Mouse (Mus musculus) embryonic facial prominence, embryonic 15.5 days (tissue): Measurements from ENCODE around the gene Pcbp1. TPM values are rescaled to one million over a fixed set of nuclear protein-coding genes. Genes with fewer than 3 reads are reported as not detected.
A peak's percentile ranks its signal among the peaks of the same experiment; 100 is the strongest.

Source experiments
- ATAC-seq: fragments of 200-750 bp; cut with Nextera tagmentation; 2 replicates; pipeline ENCODE4 v1.8.0; 2017; ENCODE audit warnings: low read depth, moderate TSS enrichment; ENCODE audit not compliant: insufficient number of reproducible peaks, low FRiP score, low TSS enrichment
- H3K27ac ChIP-seq: fragments of 300-500 bp; sonication (generic); replicated peaks from 2 replicates; pipeline ENCODE4 v1.5.1; 2015; ENCODE audit warnings: mild to moderate bottlenecking, inconsistent platforms
- H3K27me3 ChIP-seq: fragments of 300-500 bp; sonication (generic); 2 replicates; pipeline ENCODE4 v1.6.1; 2015; ENCODE audit warnings: inconsistent platforms
- H3K36me3 ChIP-seq: fragments of 300-500 bp; sonication (generic); 2 replicates; pipeline ENCODE4 v1.6.1; 2015; ENCODE audit warnings: mild to moderate bottlenecking, inconsistent platforms
- H3K4me1 ChIP-seq: fragments of 300-500 bp; sonication (generic); 2 replicates; pipeline ENCODE4 v1.6.1; 2015; ENCODE audit warnings: inconsistent platforms
- H3K4me2 ChIP-seq: fragments of 300-500 bp; sonication (generic); replicated peaks from 2 replicates; pipeline ENCODE4 v1.6.1; 2015; ENCODE audit warnings: mild to moderate bottlenecking, inconsistent platforms
- H3K4me3 ChIP-seq: fragments of 300-500 bp; sonication (generic); replicated peaks from 2 replicates; pipeline ENCODE4 v1.5.1; 2015; ENCODE audit warnings: mild to moderate bottlenecking, inconsistent platforms
- H3K9ac ChIP-seq: fragments of 300-500 bp; sonication (generic); 2 replicates; pipeline ENCODE4 v1.6.1; 2015; ENCODE audit warnings: inconsistent platforms
- H3K9me3 ChIP-seq: fragments of 300-500 bp; sonication (generic); replicated peaks from 2 replicates; pipeline ENCODE4 v1.6.1; 2016; ENCODE audit warnings: inconsistent platforms
- WGBS: fragments of 180-500 bp; shearing (Covaris S2); methylation state at CpG from one replicate; pipeline ENCODE4 v1.1.7; 2015; 5-methylcytosine and 5-hydroxymethylcytosine counted together
- polyA plus RNA-seq: library from polyadenylated mRNA; unstranded; fragments of >200 nt; fragmentation: Nextera tagmentation; extraction: Ambion mirVana; gene quantifications from 2 replicates; pipeline ENCODE4 v1.2.1, GENCODE M21; 2015

The Pcbp1 gene
- polyA plus RNA-seq, 1 experiment from 2014 or later = 497 TPM

DNA sequence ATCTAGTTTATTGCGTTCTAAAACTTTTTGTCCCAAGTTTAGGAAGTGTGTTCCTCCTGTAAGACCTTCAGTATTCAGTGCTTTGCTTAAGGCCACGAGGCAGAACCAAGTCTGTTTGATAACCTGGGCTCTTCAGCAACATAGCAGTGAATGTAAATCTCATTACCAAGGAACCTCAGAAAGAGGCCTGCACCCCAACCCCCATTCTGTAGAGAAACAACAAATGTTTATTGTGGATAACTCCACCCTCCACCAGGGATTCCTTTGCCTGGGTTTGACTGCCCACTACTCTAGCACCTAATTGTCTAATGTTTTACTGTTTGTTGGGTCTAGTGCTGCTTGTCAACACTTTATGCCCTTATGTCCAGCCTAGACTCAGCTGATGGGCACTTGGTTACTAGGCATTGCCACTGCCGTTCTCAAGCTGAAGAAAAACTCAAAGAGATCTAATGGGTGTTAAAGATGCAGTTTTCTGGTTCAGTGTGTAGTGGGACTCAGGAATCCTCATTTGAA lies 2.8 kb downstream of the Pcbp1 start:
- Histone ChIP-seq H3K9me3 (no peaks in the 10 kb centered on the region), H3K36me3 (peaks cover 14% of the 10 kb centered on the region; the same call in 1 of the 2 replicates), H3K4me3 (peak overlapping the region; percentile 86), H3K27me3 (no peaks in the 10 kb centered on the region), H3K4me1 (peaks cover 19% of the 10 kb centered on the region), H3K9ac (peak overlapping the region; percentile 79; the same call in 1 of the 2 replicates), H3K4me2 (peak overlapping the region; percentile 64), H3K27ac (peak overlapping the region; percentile 83)
- ATAC-seq = no peak
- WGBS = 32% methylated on average over 3 of the region's 3 CpGs

DNA sequence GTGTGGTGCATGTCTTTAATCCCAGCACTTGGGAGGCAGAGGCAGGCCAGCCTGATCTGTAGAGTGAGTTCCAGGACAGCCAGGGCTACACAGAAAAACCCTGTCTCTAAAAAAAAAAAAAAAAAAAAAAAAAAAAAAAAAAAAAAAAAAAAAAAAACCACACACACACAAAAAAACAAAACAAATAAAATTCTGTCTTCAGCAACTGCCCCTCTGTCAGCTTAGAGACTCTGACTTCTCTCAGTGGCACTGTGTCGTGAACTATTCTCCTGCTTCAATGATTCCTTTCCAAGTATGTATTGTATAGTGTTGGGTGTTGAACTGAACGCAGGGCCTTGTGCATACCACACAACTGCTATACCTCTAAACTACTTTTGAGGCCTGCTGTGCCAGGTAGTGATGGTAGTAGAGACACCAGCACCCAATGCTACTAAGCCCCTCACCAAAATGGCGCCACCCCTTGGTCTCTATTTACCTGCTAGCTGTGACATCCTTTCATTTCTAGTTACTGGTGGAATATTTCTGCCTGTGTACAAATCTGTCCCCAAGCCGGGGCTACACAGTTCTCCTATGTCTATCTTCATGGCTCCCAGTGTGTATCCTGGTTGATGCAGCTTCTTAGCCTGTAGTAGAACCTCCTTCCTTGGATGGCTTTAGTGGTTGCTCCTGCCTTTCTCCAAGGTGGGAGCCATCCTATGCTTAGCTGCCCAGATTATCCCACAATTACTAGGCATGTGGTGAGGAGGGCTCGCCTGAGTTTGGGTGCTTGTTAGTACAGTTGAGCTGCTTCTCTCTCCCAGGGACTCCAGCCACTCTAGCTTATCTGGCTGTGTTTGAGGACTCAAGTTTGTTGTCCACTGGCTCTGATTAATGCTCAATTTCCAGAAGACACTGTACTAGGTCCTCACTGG lies 3.9 kb downstream of the Pcbp1 start:
- peaks cover 14% of the 10 kb centered on the region; the same call in 1 of the 2 replicates for H3K36me3 ChIP-seq
- no peak overlapping the region for H3K9ac ChIP-seq
- 0 out of 2 replicates have a peak overlapping the region, but pooled peaks have one; percentile 64 for H3K4me2 ChIP-seq
- WGBS = 75% methylated on average over 5 of the region's 5 CpGs
- H3K27me3 ChIP-seq = no peaks in the 10 kb centered on the region
- no peak for ATAC-seq
- no peaks in the 10 kb centered on the region for H3K9me3 ChIP-seq
- H3K27ac ChIP-seq = peak overlapping the region; percentile 48; the same call in 1 of the 2 replicates
- H3K4me1 ChIP-seq = peaks cover 11% of the 10 kb centered on the region
- H3K4me3 ChIP-seq = no peak overlapping the region

DNA sequence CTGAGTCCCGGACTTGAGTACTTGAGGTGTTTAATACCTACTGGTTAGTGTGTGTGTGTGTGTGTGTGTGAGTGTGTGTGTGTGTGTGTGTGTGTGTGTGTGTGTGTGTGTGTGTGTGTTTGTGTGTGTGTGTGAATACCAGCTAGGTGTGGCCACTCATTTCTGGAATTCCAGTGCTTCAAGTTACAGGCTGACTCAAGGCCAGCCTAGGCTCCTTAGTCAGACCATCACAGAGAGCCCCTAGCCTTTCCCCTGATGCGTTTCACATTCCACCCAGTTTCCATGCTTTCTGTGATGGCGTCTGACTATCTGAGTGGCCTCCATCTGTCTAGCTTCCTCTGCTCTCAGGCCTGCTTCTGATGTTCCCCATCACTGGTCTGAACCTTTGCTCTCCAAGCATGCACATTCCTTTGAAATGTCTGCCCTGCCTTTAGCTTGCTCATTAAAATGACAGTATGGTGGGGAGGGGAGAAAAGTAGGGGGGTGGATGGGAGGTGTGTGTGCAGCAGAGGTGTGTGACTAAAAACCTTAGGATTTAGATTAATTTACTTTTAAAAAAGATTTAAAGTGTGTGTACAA lies 6.3 kb downstream of the Pcbp1 start:
- Histone ChIP-seq H3K4me3 (no peak overlapping the region), H3K9me3 (no peaks in the 10 kb centered on the region), H3K27me3 (no peaks in the 10 kb centered on the region), H3K9ac (no peak overlapping the region), H3K36me3 (peaks cover 14% of the 10 kb centered on the region; the same call in 1 of the 2 replicates), H3K4me2 (no peak overlapping the region), H3K27ac (no peak overlapping the region), H3K4me1 (peaks cover 11% of the 10 kb centered on the region)
- no peak for ATAC-seq
- WGBS = 74% methylated on average over 3 of the region's 3 CpGs

DNA sequence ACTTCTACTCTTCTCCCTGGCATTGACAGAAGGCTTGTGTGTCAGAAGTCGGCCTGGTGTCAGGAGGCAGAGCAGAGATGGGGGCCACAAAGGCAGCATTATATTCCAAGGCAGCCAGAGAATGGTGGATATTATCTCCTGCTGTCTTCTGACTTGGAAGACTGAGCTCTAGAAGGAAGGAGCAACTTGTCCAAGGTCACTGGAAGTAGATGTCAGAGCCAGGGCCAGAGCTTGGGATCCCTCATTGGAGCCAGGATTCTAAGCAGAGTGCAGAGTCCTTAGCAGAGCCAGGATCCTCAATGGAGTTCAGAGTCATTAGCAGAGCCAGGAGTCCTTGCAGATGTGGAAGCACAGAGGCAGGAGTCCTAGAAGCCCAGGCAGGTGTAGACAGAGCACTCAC lies 10.1 kb downstream of the Pcbp1 start:
- no peak for ATAC-seq
- Histone ChIP-seq H3K36me3 (0 out of 2 replicates have a peak, but pooled peaks cover 2% of the 10 kb centered on the region), H3K4me1 (no peaks in the 10 kb centered on the region), H3K27me3 (no peaks in the 10 kb centered on the region), H3K4me3 (no peak overlapping the region), H3K4me2 (no peak overlapping the region), H3K27ac (no peak overlapping the region), H3K9ac (no peak overlapping the region), H3K9me3 (no peaks in the 10 kb centered on the region)
- WGBS = 50% methylated on average over 1 of the region's 1 CpGs

DNA sequence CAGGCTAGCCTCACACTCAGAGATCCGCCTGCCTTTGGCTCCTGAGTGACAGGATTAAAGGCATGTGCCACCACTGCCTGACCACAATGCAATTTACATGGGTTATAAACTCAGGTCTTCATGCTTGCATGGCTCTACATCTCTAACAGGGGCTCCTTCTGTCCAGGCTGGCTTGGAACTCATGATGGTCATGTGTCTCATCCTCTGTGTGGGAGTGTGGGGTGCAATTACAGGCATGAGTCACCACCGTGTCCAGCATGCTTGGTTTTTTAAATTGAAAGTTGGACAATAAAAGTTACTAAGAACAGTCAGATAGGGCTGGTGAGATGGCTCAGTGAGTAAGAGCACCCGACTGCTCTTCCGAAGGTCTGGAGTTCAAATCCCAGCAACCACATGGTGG lies 12.8 kb downstream of the Pcbp1 start:
- Histone ChIP-seq H3K27me3 (no peaks in the 10 kb centered on the region), H3K9me3 (no peaks in the 10 kb centered on the region), H3K36me3 (no peaks in the 10 kb centered on the region), H3K4me1 (no peaks in the 10 kb centered on the region), H3K9ac (no peak overlapping the region), H3K27ac (no peak overlapping the region), H3K4me3 (no peak overlapping the region), H3K4me2 (no peak overlapping the region)
- no peak for ATAC-seq
- 80% methylated on average over 4 of the region's 4 CpGs for WGBS

DNA sequence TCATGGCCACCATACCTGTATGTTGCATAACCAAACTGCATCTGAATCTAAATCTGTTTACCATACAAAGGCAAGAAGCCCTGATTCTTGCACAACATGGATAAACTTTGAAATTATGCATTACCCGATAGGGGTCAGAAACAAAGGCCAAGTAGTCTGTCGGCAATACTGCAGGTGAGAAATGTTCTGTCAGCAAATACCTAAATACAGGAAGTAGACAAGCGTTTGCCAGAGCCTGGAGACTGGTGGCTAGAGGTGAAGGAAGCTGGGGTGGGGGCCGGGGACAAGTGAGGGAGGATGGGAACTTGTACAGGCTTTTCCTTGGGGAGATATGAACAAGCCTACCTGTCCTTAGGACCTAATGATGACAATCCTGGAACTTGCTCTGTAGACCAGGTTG lies 15.1 kb downstream of the Pcbp1 start:
- H3K9me3 ChIP-seq = no peaks in the 10 kb centered on the region
- H3K4me2 ChIP-seq = no peak overlapping the region
- no peak for ATAC-seq
- H3K36me3 ChIP-seq = no peaks in the 10 kb centered on the region
- H3K9ac ChIP-seq = no peak overlapping the region
- H3K27ac ChIP-seq = no peak overlapping the region
- no peaks in the 10 kb centered on the region for H3K27me3 ChIP-seq
- H3K4me3 ChIP-seq = no peak overlapping the region
- no peaks in the 10 kb centered on the region for H3K4me1 ChIP-seq
- WGBS = 76% methylated on average over 4 of the region's 4 CpGs

DNA sequence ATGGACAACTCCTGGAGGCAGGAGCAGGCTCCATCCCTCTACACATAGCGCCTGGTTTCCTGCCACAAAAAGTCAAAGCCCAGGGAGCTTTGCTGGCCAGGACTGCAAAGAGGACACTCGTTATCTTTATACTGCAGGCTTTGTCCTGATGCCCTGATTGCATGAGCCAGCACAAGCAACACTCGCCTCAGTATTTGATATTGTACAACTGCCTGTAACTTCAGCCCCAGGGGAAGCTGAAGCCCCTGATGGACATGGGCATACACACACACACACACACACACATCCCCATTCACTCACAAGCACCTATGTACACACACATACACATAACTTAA lies 16.3 kb downstream of the Pcbp1 start:
- ATAC-seq = no peak
- no peaks in the 10 kb centered on the region for H3K4me1 ChIP-seq
- no peaks in the 10 kb centered on the region for H3K27me3 ChIP-seq
- H3K36me3 ChIP-seq = no peaks in the 10 kb centered on the region
- WGBS = 50% methylated on average over 3 of the region's 3 CpGs
- no peak overlapping the region for H3K4me2 ChIP-seq
- H3K4me3 ChIP-seq = no peak overlapping the region
- no peak overlapping the region for H3K27ac ChIP-seq
- no peaks in the 10 kb centered on the region for H3K9me3 ChIP-seq
- no peak overlapping the region for H3K9ac ChIP-seq

DNA sequence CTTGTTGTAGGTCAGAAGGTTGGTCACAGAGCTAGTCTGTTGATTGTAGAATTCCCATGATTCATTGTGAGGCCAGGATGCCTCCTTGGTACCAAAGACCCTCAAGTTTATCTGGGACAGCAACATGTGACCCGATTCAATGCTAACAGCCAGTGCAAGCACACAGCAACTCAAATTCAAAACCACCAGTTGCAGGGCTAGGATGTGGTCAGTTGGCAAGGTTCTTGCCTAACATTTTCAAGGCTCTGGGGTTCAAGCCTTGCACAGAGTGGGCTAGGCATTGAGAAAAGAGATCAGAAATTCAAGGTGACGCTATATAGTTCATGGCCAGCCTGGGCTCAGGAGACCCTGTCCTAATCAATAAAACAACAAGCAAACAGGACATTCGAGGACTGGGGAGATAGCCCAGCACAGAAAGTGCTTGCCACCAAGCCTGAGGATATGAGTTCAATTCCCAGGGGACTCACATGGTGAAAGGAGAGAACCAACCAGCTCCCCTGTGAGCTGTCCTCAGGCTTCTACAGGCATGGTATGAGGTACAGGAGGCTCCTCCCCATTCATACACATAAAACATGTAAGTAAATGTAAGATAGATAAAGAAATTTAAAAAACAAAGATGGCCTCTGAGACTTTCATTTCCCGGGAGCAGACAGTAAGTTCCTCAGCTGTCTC lies 16.8 kb downstream of the Pcbp1 start:
- Histone ChIP-seq H3K27ac (no peak overlapping the region), H3K27me3 (no peaks in the 10 kb centered on the region), H3K4me1 (no peaks in the 10 kb centered on the region), H3K4me2 (no peak overlapping the region), H3K9me3 (no peaks in the 10 kb centered on the region), H3K4me3 (no peak overlapping the region), H3K9ac (no peak overlapping the region), H3K36me3 (no peaks in the 10 kb centered on the region)
- no peak for ATAC-seq
- 80% methylated on average over 4 of the region's 4 CpGs for WGBS

DNA sequence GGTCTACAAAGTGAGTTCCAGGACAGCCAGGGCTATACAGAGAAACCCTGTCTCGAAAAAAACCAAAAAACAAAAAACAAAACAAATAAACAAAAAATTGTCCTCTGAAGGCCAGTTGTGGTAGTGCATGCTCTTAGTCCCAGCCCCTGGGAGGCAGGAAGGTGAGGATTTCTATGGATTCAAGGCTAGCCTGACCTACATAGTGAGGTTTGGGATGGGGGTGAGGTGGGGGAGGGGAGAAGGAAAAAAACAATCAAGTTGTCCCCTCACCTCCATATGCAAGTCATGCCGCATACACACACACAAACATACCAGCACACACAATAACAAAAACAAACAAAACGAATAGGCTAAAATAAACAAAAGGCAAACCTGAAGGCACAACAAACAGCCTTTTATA lies 17.4 kb downstream of the Pcbp1 start:
- no peak overlapping the region for H3K27ac ChIP-seq
- H3K27me3 ChIP-seq = no peaks in the 10 kb centered on the region
- no peak overlapping the region for H3K4me3 ChIP-seq
- H3K4me2 ChIP-seq = no peak overlapping the region
- H3K4me1 ChIP-seq = no peaks in the 10 kb centered on the region
- H3K9ac ChIP-seq = no peak overlapping the region
- H3K9me3 ChIP-seq = no peaks in the 10 kb centered on the region
- no peak for ATAC-seq
- 78% methylated on average over 3 of the region's 3 CpGs for WGBS
- no peaks in the 10 kb centered on the region for H3K36me3 ChIP-seq

DNA sequence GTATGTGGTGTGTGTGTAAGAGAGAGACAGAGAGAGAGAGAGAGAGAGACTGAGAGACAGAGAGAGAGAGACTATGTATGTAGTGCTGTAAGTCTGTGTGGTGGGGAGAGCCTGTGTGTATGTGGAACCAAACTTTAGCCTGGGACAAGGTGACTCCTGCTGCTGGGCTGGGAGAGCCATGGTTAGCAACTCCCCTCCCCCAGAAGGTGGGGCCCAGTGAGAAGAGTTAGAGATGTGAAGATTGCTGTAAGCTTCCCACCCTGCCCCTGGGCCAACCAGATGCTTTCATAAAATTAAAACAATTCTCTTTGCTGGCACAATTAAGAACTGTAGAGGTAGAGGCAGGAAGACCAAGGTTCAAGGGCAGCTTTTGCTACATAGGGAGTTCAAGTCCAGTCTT lies 19.0 kb downstream of the Pcbp1 start:
- no peaks in the 10 kb centered on the region for H3K36me3 ChIP-seq
- H3K4me1 ChIP-seq = no peaks in the 10 kb centered on the region
- no peaks in the 10 kb centered on the region for H3K9me3 ChIP-seq
- H3K4me2 ChIP-seq = no peak overlapping the region
- no peak overlapping the region for H3K4me3 ChIP-seq
- no peaks in the 10 kb centered on the region for H3K27me3 ChIP-seq
- no peak overlapping the region for H3K9ac ChIP-seq
- no peak overlapping the region for H3K27ac ChIP-seq
- no peak for ATAC-seq

DNA sequence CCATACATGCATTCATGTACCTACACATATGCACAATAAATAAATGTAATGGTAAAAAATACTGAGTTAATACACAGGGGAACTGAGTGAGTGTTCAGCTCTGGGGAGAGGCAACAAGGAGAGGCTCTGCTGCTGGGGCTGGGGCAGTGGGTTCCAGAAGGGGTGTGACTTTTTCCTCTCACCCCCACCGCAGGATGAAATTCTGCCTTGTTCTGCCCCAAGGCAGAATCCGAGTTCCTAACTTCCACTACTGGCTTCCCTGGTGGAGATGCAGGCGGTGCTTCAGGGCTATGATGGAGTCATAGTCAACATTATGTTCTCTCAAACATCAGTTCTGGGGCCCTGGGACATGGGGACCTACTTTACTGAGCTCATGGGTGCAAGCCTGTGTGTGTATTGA lies 19.8 kb downstream of the Pcbp1 start:
- Histone ChIP-seq H3K4me1 (no peaks in the 10 kb centered on the region), H3K4me3 (no peak overlapping the region), H3K4me2 (no peak overlapping the region), H3K9me3 (no peaks in the 10 kb centered on the region), H3K9ac (no peak overlapping the region), H3K36me3 (no peaks in the 10 kb centered on the region), H3K27me3 (no peaks in the 10 kb centered on the region), H3K27ac (no peak overlapping the region)
- no peak for ATAC-seq
- 46% methylated on average over 3 of the region's 3 CpGs for WGBS
